Mouse (Mus musculus) forebrain, embryonic 13.5 days (tissue): ENCODE data around the gene Gnb1. TPM values are rescaled to one million over a fixed set of nuclear protein-coding genes. Genes with fewer than 3 reads are reported as not detected.

Experiments used
- ATAC-seq: fragments of 200-750 bp; cut with Nextera tagmentation; 2 replicates; pipeline ENCODE4 v1.8.0; 2017
- H3K27ac ChIP-seq: fragments of 300-500 bp; sonication (generic); 2 replicates; pipeline ENCODE4 v1.5.1; 2015; ENCODE audit warnings: inconsistent platforms, mild to moderate bottlenecking, moderate library complexity
- H3K27me3 ChIP-seq: fragments of 300-500 bp; sonication (generic); 2 replicates; pipeline ENCODE4 v1.6.1; 2015; ENCODE audit warnings: mild to moderate bottlenecking, inconsistent platforms
- H3K36me3 ChIP-seq: fragments of 300-500 bp; sonication (generic); 2 replicates; pipeline ENCODE4 v1.6.1; 2015; ENCODE audit warnings: mild to moderate bottlenecking, inconsistent platforms; ENCODE audit not compliant: poor library complexity, severe bottlenecking
- H3K4me1 ChIP-seq: fragments of 300-500 bp; sonication (generic); 2 replicates; pipeline ENCODE4 v1.6.1; 2015; ENCODE audit warnings: inconsistent platforms
- H3K4me2 ChIP-seq: fragments of 300-500 bp; sonication (generic); 2 replicates; pipeline ENCODE4 v1.6.1; 2015; ENCODE audit warnings: inconsistent platforms, mild to moderate bottlenecking, moderate library complexity
- H3K4me3 ChIP-seq: fragments of 300-500 bp; sonication (generic); 2 replicates; pipeline ENCODE4 v1.5.1; 2015; ENCODE audit warnings: mild to moderate bottlenecking, inconsistent platforms
- H3K9ac ChIP-seq: fragments of 300-500 bp; sonication (generic); 2 replicates; pipeline ENCODE4 v1.6.1; 2015; ENCODE audit warnings: mild to moderate bottlenecking, inconsistent platforms
- H3K9me3 ChIP-seq: fragments of 300-500 bp; sonication (generic); replicated peaks from 2 replicates; pipeline ENCODE4 v1.6.1; 2016; ENCODE audit warnings: inconsistent platforms
- WGBS: fragments of 180-500 bp; shearing (Covaris S2); methylation state at CpG from one replicate; pipeline ENCODE4 v1.1.7; 2015; 5-methylcytosine and 5-hydroxymethylcytosine counted together
- polyA plus RNA-seq: library from polyadenylated mRNA; unstranded; fragments of >200 nt; fragmentation: Nextera tagmentation; extraction: Ambion mirVana; gene quantifications from 2 replicates; pipeline ENCODE4 v1.2.1, GENCODE M21; 2015

Gnb1 gene
- polyA plus RNA-seq, 1 experiment from 2014 or later = 937 TPM

DNA sequence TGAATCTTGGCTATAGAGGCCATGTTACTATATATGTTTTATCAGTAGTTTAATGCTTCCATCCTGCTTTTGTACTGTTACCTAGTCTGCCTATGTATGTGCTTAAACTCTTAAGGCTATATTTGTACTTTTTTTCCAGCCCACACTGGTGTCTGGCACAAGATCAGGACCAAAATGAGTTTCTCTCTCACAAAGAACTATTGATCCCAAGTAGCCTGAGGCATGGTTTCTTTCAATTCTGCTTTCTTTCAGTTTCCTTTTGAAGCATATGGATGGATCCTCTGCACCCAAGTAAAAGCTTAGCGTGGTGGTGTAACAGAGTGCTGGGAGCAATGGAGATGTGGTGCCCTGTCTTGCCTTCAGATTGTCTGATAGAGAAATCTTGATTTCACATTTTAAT lies 19.8 kb downstream of the Gnb1 start:
- no peak overlapping the region for H3K9ac ChIP-seq
- no peaks in the 10 kb centered on the region for H3K27me3 ChIP-seq
- H3K36me3 ChIP-seq = peaks cover 3% of the 10 kb centered on the region; the same call in 1 of the 2 replicates
- H3K4me2 ChIP-seq = no peak overlapping the region
- ATAC-seq = no peak
- no peak overlapping the region for H3K4me3 ChIP-seq
- H3K4me1 ChIP-seq = peaks cover 12% of the 10 kb centered on the region
- 59% methylated on average over 1 of the region's 1 CpGs for WGBS
- no peaks in the 10 kb centered on the region for H3K9me3 ChIP-seq
- no peak overlapping the region for H3K27ac ChIP-seq

DNA sequence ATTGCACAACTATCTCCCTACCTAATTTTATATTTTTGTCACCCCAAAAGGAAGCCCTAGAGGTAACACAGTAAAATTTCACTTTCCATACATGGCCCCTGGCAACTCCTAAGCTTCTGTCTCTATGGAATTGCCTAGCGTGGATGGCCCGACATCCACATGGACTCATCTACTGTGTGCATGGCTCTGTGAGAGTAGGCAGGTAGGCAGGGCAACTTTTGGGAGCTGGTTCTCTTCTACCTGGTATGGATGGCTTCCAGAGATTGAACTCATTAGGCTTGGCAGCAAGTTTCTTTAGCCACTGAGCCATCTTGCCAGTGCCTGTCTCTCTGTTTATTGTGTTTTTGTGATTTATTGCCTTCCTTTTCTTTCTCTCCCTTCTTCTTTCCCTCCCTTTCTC lies 23.6 kb downstream of the Gnb1 start:
- 91% methylated on average over 2 of the region's 2 CpGs for WGBS
- no peak for ATAC-seq
- Histone ChIP-seq H3K36me3 (peaks cover 11% of the 10 kb centered on the region; the same call in 1 of the 2 replicates), H3K27me3 (no peaks in the 10 kb centered on the region), H3K9ac (no peak overlapping the region), H3K4me1 (peaks cover 9% of the 10 kb centered on the region), H3K4me2 (no peak overlapping the region), H3K27ac (no peak overlapping the region), H3K4me3 (no peak overlapping the region), H3K9me3 (no peaks in the 10 kb centered on the region)

DNA sequence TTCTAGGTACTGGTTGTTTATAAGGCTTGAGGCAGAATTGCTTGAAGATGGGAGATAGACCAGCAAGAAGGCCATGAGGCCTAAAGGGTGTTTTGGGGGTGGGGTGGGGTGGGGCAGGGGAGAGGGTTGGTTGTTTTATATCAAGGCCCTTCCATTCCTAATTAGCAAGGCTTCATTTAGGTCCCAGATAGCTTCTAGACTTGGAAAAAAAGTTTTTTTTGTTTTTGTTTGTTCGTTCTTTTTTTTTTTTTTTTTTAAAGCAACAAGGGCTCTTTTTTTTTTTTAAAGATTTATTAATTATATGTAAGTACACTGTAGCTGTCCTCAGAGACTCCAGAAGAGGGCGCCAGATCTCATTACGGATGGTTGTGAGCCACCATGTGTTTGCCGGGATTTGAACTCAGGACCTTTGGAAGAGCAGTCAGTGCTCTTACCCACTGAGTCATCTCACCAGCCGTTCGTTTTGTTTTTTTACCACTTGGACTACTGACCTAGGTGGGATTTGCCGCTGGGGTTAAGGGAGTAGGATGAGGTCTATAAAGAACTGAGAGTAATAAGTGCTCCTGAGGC lies 26.9 kb downstream of the Gnb1 start:
- H3K4me1 ChIP-seq = no peaks in the 10 kb centered on the region
- ATAC-seq = no peak
- H3K27me3 ChIP-seq = no peaks in the 10 kb centered on the region
- H3K9me3 ChIP-seq = no peaks in the 10 kb centered on the region
- no peak overlapping the region for H3K9ac ChIP-seq
- H3K27ac ChIP-seq = no peak overlapping the region
- H3K4me3 ChIP-seq = no peak overlapping the region
- H3K4me2 ChIP-seq = no peak overlapping the region
- 86% methylated on average over 7 of the region's 7 CpGs for WGBS
- H3K36me3 ChIP-seq = peaks cover 18% of the 10 kb centered on the region

DNA sequence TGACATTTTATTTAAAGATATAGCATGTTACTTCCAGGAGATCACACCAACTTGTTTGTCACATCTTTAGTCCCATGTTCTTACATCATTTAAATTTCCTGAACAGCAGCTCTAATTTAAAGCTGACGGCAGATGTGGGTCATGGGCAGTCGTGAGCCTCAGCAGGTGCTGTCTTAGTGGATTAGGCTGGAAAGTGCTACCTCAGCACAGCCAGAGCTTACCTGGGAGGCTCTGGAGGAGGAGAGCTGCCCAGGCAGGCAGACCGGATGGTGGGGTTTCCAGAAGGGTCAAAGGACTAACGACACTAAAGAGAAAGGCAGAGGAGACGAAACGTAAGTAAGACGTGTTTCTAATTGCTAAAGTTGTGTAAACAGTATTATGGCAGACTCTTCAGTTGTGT lies 31.2 kb downstream of the Gnb1 start:
- no peak for ATAC-seq
- Histone ChIP-seq H3K27me3 (no peaks in the 10 kb centered on the region), H3K36me3 (peaks cover 30% of the 10 kb centered on the region), H3K9me3 (no peaks in the 10 kb centered on the region), H3K4me3 (no peak overlapping the region), H3K4me2 (no peak overlapping the region), H3K27ac (no peak overlapping the region), H3K9ac (no peak overlapping the region), H3K4me1 (no peaks in the 10 kb centered on the region)
- WGBS = 79% methylated on average over 7 of the region's 7 CpGs

DNA sequence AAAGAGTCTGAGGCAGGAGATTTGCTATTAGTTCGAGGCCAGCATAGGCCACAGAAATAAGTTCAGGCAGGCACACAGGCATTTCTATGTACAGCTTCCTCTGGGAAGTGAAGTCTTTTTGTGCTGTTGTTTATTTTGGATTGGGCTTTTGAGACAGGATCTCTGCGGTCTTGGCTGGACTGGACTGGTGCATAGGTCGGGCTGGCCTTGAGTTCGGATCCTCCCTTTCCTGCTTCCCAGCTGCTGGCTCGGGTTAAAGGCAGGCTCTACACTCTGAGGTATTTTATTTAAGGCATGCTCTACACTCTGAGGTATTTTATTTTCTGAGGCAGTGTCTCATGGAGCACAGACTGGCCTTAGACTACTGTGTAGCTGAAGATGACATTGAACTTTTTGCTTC lies 34.6 kb downstream of the Gnb1 start:
- Histone ChIP-seq H3K4me2 (no peak overlapping the region), H3K9ac (no peak overlapping the region), H3K9me3 (no peaks in the 10 kb centered on the region), H3K4me1 (no peaks in the 10 kb centered on the region), H3K27me3 (no peaks in the 10 kb centered on the region), H3K36me3 (peaks cover 58% of the 10 kb centered on the region), H3K27ac (no peak overlapping the region), H3K4me3 (no peak overlapping the region)
- no peak for ATAC-seq
- WGBS = 88% methylated on average over 5 of the region's 5 CpGs

DNA sequence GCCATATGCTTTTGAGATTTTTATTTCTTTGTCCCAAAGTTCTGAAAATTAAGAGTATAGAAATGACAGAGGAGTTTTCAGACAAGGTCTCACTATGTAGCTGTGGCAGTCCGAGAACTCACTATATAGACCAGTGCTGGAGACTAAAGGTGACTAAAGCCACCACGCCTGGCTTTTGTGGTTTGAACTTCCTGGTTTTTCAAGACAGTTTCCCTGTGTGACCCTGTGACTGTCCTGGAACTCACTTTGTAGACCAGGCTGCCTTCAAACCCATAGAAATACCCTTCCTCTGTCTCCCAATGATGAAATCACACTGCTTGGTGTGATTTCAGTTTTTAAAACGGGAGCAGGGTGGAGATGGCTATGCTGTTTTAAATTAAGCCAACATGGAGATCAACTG lies 38.1 kb downstream of the Gnb1 start:
- H3K4me3 ChIP-seq = no peak overlapping the region
- no peak for ATAC-seq
- no peak overlapping the region for H3K9ac ChIP-seq
- no peaks in the 10 kb centered on the region for H3K9me3 ChIP-seq
- H3K4me1 ChIP-seq = no peaks in the 10 kb centered on the region
- H3K36me3 ChIP-seq = peaks cover 75% of the 10 kb centered on the region
- no peak overlapping the region for H3K4me2 ChIP-seq
- no peak overlapping the region for H3K27ac ChIP-seq
- WGBS = 87% methylated on average over 3 of the region's 3 CpGs
- no peaks in the 10 kb centered on the region for H3K27me3 ChIP-seq

DNA sequence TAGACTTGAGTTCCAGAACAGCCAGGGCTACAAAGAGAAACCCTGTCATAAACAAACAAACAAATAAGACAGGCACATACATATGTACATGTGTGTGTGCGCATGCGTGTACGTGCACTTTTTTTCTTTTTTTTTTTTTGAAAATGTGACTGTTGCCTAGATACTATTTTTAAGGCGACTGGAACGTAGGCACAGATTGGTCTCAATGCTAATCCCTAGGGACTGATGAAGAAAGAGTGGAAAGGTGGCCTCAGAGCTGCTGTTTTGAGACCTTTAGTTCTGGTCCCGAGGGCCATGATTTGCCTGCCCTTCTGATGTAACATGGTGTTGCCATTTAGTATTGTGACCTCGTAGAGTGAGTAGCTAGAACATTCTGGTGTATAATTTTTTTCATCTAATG lies 58.8 kb downstream of the Gnb1 start:
- Histone ChIP-seq H3K4me1 (no peaks in the 10 kb centered on the region), H3K36me3 (peaks cover 77% of the 10 kb centered on the region), H3K27ac (no peak overlapping the region), H3K4me3 (no peak overlapping the region), H3K9me3 (no peaks in the 10 kb centered on the region), H3K27me3 (no peaks in the 10 kb centered on the region), H3K4me2 (no peak overlapping the region), H3K9ac (no peak overlapping the region)
- ATAC-seq = no peak
- 95% methylated on average over 7 of the region's 7 CpGs for WGBS

DNA sequence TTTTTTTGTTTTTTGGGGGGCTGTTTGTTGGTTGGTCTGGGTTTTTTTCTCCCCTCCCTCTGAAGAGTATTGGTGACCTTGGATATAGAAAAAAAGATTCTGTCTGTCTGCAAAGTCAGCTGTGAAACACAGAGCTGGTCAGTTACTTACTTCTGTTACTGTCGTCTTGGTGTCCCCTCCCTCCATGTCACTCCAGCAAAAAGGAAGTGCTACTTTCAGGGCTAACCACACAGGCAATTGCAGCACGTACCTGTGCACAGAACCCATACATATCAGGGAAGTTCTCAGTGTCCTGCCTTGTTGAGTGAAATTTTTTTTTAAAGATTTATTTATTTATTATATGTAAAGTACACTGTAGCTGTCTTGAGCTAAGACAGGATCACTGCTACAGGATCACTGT lies 59.3 kb downstream of the Gnb1 start:
- Histone ChIP-seq H3K9me3 (no peaks in the 10 kb centered on the region), H3K4me3 (no peak overlapping the region), H3K27ac (no peak overlapping the region), H3K36me3 (peaks cover 77% of the 10 kb centered on the region), H3K27me3 (no peaks in the 10 kb centered on the region), H3K4me1 (no peaks in the 10 kb centered on the region), H3K9ac (no peak overlapping the region), H3K4me2 (no peak overlapping the region)
- 89% methylated on average over 2 of the region's 2 CpGs for WGBS
- no peak for ATAC-seq

DNA sequence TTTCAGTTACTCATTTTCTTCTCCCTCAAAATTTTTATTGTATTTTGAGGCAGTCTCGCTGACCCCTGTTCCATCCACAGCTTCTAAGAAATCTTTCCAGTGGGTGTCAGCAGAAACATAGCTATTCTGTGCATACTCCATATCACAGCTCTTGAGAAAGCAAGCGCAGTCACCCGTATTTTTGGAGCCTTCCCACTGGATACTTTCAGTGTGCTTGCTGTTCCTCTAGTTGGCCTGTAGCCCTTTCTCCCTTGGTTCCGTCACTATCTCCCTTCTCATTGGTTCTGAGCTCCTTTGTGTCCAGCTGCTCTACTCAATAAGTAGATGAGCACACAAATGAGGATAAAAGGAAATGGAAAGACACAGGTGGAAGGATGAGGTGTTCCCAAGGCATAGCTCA lies 59.9 kb downstream of the Gnb1 start:
- Histone ChIP-seq H3K36me3 (peaks cover 78% of the 10 kb centered on the region), H3K4me3 (no peak overlapping the region), H3K9me3 (no peaks in the 10 kb centered on the region), H3K27me3 (no peaks in the 10 kb centered on the region), H3K4me1 (no peaks in the 10 kb centered on the region), H3K27ac (no peak overlapping the region), H3K4me2 (no peak overlapping the region), H3K9ac (no peak overlapping the region)
- ATAC-seq = no peak
- 95% methylated on average over 4 of the region's 4 CpGs for WGBS

DNA sequence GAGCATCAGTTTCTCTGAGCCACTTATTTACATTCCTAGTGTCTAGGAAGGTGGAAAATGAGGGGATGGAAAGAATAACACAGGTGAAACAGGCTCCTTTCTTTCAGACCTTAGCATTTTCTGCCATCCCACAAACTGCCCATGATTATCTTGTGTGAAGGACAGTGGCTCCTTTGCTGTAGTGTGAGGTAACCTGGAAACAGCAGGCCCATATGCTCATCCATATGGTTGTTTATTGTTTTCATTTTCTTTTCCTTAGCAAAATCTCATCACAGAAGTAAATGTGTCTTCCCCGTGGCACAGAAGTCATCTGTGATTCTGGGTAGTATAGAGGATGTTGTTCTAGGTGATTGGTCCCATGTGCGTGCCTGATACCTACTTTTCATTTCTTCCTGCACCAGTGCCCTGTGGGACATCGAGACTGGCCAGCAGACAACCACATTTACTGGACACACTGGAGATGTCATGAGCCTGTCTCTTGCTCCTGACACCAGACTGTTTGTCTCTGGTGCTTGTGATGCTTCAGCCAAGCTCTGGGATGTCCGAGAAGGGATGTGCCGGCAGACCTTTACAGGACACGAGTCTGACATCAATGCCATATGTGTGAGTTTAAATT lies 61.9 kb downstream of the Gnb1 start:
- 92% methylated on average over 6 of the region's 6 CpGs for WGBS
- no peak overlapping the region for H3K9ac ChIP-seq
- no peak for ATAC-seq
- no peak overlapping the region for H3K4me2 ChIP-seq
- no peaks in the 10 kb centered on the region for H3K9me3 ChIP-seq
- H3K27me3 ChIP-seq = no peaks in the 10 kb centered on the region
- peaks cover 90% of the 10 kb centered on the region for H3K36me3 ChIP-seq
- no peak overlapping the region for H3K27ac ChIP-seq
- H3K4me3 ChIP-seq = no peak overlapping the region
- no peaks in the 10 kb centered on the region for H3K4me1 ChIP-seq

DNA sequence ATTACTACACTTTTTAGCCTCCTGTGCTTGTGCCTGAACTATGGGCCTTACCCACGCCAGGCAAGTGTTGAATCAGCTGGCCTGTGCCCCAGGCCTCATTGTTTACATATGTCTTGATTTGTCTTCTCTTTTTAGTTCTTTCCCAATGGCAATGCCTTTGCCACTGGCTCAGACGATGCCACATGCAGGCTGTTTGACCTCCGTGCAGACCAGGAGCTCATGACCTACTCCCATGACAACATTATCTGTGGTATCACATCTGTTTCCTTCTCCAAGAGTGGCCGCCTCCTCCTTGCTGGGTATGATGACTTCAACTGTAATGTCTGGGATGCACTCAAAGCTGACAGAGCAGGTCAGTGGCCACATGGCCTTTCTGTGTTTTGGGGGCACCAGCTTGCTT lies 63.7 kb downstream of the Gnb1 start:
- no peak for ATAC-seq
- no peak overlapping the region for H3K4me3 ChIP-seq
- no peak overlapping the region for H3K4me2 ChIP-seq
- H3K9me3 ChIP-seq = no peaks in the 10 kb centered on the region
- no peak overlapping the region for H3K27ac ChIP-seq
- 91% methylated on average over 4 of the region's 4 CpGs for WGBS
- no peaks in the 10 kb centered on the region for H3K27me3 ChIP-seq
- H3K9ac ChIP-seq = no peak overlapping the region
- no peaks in the 10 kb centered on the region for H3K4me1 ChIP-seq
- peaks cover 97% of the 10 kb centered on the region for H3K36me3 ChIP-seq

DNA sequence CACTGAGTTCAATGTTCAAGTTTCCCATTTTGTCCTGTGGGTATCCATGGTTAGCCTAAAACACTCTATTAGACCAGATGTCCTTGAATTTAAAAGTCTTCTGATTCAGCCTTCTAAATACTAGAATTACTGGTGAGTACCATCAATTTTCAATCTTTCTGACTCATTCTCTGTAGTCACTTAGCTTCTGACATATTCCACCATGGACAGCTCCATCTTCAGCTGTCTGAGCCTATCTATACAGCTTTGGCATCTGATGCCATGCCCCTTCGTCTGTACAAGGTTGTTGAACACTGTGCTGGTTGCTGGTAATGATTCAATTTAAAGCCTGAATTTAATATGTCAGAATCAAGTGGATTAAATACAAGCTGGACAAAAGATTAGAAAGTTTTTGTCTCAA lies 64.3 kb downstream of the Gnb1 start:
- H3K9me3 ChIP-seq = no peaks in the 10 kb centered on the region
- H3K4me1 ChIP-seq = no peaks in the 10 kb centered on the region
- ATAC-seq = no peak
- H3K27me3 ChIP-seq = no peaks in the 10 kb centered on the region
- H3K4me3 ChIP-seq = no peak overlapping the region
- H3K9ac ChIP-seq = no peak overlapping the region
- H3K36me3 ChIP-seq = peaks cover 98% of the 10 kb centered on the region
- H3K27ac ChIP-seq = no peak overlapping the region
- no peak overlapping the region for H3K4me2 ChIP-seq
- 71% methylated on average over 1 of the region's 1 CpGs for WGBS

DNA sequence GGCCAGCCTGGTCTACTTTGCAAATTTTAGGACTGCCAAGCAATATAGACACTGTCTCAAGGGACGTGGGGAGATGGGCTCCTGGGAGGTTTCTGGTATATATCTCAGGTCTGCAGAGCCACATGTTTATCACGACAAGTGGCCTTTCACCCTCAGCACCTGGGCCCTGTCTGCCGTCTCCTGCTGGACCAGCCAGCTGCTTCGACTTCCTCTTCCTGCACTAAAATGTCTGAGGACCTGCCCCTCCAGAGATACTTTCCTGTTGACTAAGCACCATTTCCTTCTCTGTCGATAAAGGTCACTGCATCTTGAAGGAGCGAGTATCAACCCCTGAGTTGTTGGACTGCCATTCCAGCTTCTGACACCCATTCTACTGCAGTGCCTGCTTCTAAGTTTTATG lies 68.3 kb downstream of the Gnb1 start:
- H3K9me3 ChIP-seq = no peaks in the 10 kb centered on the region
- H3K27ac ChIP-seq = no peak overlapping the region
- H3K4me3 ChIP-seq = no peak overlapping the region
- WGBS = 89% methylated on average over 6 of the region's 6 CpGs
- no peak overlapping the region for H3K9ac ChIP-seq
- H3K27me3 ChIP-seq = no peaks in the 10 kb centered on the region
- peaks cover 19% of the 10 kb centered on the region for H3K4me1 ChIP-seq
- H3K36me3 ChIP-seq = peaks cover 69% of the 10 kb centered on the region
- ATAC-seq = no peak
- no peak overlapping the region for H3K4me2 ChIP-seq
